Mouse (Mus musculus) brown adipose tissue, adult 24 weeks (tissue): ENCODE results near the gene Pck1. TPM values are rescaled to one million over a fixed set of nuclear protein-coding genes. Genes with fewer than 3 reads are reported as not detected.

Experiments used
- H3K27ac ChIP-seq: fragments of 200-500 bp; replicated peaks from 2 replicates; pipeline ENCODE4 v1.5.1; 2012; ENCODE audit warnings: low read depth, mild to moderate bottlenecking, low read length
- H3K4me1 ChIP-seq: fragments of 200-500 bp; 2 replicates; pipeline ENCODE4 v1.6.1; 2012; ENCODE audit warnings: low read length, mixed read lengths; ENCODE audit not compliant: control insufficient read depth, insufficient read depth, insufficient read length
- H3K4me3 ChIP-seq: fragments of 200-500 bp; 2 replicates; pipeline ENCODE4 v1.5.1; 2012; ENCODE audit warnings: low read depth, mild to moderate bottlenecking, low read length, moderate library complexity; ENCODE audit not compliant: insufficient read depth
- polyA plus RNA-seq: library from polyadenylated mRNA; stranded (reverse); fragments of >200 nt; gene quantifications from 2 replicates; pipeline ENCODE4 v1.2.4, GENCODE M21; 2012; ENCODE audit not compliant: missing spikeins, insufficient read depth, insufficient read length

Gene Pck1
- polyA plus RNA-seq, 1 experiment = 1,888 TPM

GRCm38 (mm10) chr2:173158390-173159055 lies 5.7 kb downstream of the Pck1 start:
- peak overlapping the region; percentile 89 for H3K27ac ChIP-seq
- peak overlapping the region; percentile 66 for H3K4me3 ChIP-seq
- H3K4me1 ChIP-seq = no peaks in the 10 kb centered on the region

GRCm38 (mm10) chr2:173159354-173160311 lies 6.8 kb downstream of the Pck1 start:
- Histone ChIP-seq H3K27ac (peak overlapping the region; percentile 32), H3K4me1 (no peaks in the 10 kb centered on the region), H3K4me3 (peak overlapping the region; percentile 39)

- no peak overlapping the region for H3K27ac ChIP-seq
- H3K4me1 ChIP-seq = no peaks in the 10 kb centered on the region
- H3K4me3 ChIP-seq = no peak overlapping the region
Observed at GRCm38 (mm10) chr2:173163380-173163779, 10.5 kb downstream of the Pck1 start.

GRCm38 (mm10) chr2:173164358-173164757 lies 11.5 kb downstream of the Pck1 start:
- Histone ChIP-seq H3K4me1 (no peaks in the 10 kb centered on the region), H3K4me3 (no peak overlapping the region), H3K27ac (no peak overlapping the region)

- H3K4me3 ChIP-seq = no peak overlapping the region
- no peaks in the 10 kb centered on the region for H3K4me1 ChIP-seq
- H3K27ac ChIP-seq = no peak overlapping the region
Observed at GRCm38 (mm10) chr2:173164946-173165345, 12.1 kb downstream of the Pck1 start.

- H3K4me3 ChIP-seq = no peak overlapping the region
- no peaks in the 10 kb centered on the region for H3K4me1 ChIP-seq
- H3K27ac ChIP-seq = no peak overlapping the region
Observed at GRCm38 (mm10) chr2:173165357-173165756, 12.5 kb downstream of the Pck1 start.

- Histone ChIP-seq H3K4me3 (no peak overlapping the region), H3K4me1 (no peaks in the 10 kb centered on the region), H3K27ac (no peak overlapping the region)
Observed at GRCm38 (mm10) chr2:173168411-173168851, 15.6 kb downstream of the Pck1 start.

- Histone ChIP-seq H3K4me1 (no peaks in the 10 kb centered on the region), H3K27ac (no peak overlapping the region), H3K4me3 (no peak overlapping the region)
Observed at GRCm38 (mm10) chr2:173170081-173170480, 17.2 kb downstream of the Pck1 start.

GRCm38 (mm10) chr2:173170715-173171114 lies 17.9 kb downstream of the Pck1 start:
- Histone ChIP-seq H3K27ac (no peak overlapping the region), H3K4me3 (no peak overlapping the region), H3K4me1 (no peaks in the 10 kb centered on the region)

- Histone ChIP-seq H3K4me1 (no peaks in the 10 kb centered on the region), H3K4me3 (no peak overlapping the region), H3K27ac (no peak overlapping the region)
Observed at GRCm38 (mm10) chr2:173171470-173171869, 18.6 kb downstream of the Pck1 start.

- no peaks in the 10 kb centered on the region for H3K4me1 ChIP-seq
- no peak overlapping the region for H3K27ac ChIP-seq
- H3K4me3 ChIP-seq = no peak overlapping the region
Observed at GRCm38 (mm10) chr2:173171956-173172355, 19.1 kb downstream of the Pck1 start.

GRCm38 (mm10) chr2:173172386-173172785 lies 19.5 kb downstream of the Pck1 start:
- Histone ChIP-seq H3K4me1 (no peaks in the 10 kb centered on the region), H3K4me3 (no peak overlapping the region), H3K27ac (no peak overlapping the region)

- Histone ChIP-seq H3K27ac (no peak overlapping the region), H3K4me3 (no peak overlapping the region), H3K4me1 (no peaks in the 10 kb centered on the region)
Observed at GRCm38 (mm10) chr2:173173008-173173407, 20.2 kb downstream of the Pck1 start.

GRCm38 (mm10) chr2:173173521-173174511 lies 21.0 kb downstream of the Pck1 start:
- Histone ChIP-seq H3K27ac (no peak overlapping the region), H3K4me1 (no peaks in the 10 kb centered on the region), H3K4me3 (no peak overlapping the region)

GRCm38 (mm10) chr2:173174569-173174968 lies 21.7 kb downstream of the Pck1 start:
- Histone ChIP-seq H3K4me1 (no peaks in the 10 kb centered on the region), H3K4me3 (no peak overlapping the region), H3K27ac (no peak overlapping the region)
